ENCODE assay signal across 24 mouse cellular contexts in the genomic region with DNA sequence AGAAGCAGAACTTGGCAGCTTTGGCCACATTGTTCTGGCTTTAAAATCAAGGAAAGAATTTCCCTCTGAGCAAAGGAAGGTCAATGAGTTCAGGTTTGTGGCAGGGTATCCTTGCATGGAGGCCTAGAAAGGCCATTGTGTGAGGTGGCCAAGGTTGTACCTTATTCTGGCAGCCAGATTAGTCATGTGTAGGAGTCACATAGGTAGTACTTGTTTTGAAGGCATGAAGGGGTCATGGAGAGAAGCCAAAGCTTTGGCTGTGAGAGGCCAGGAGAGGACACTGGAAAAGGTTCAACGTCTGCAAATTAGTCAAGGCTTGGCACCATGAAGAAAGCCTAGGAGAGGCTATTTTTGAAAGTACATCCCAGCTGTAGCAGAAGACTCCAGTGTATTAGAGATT.
"Had no signal": no experiment of that assay in that cellular context is flagged by ENCODE, and none has a peak within 500 bp of the region (broad histone marks: within the 10 kb centered on the region; RNA-seq: fewer than 3 reads in every experiment).

No protein-coding gene starts in this region.

- H3K9ac ChIP-seq: limb, embryonic 13.5 days; liver, embryonic 12.5 days; liver, embryonic 15.5 days; lung, embryonic 15.5 days; midbrain, embryonic 13.5 days; neural tube, embryonic 13.5 days; stomach, embryonic 15.5 days had no signal

- H3K4me3 ChIP-seq: layer of hippocampus, adult 2 months; limb, embryonic 10.5 days; limb, embryonic 13.5 days; liver, embryonic 12.5 days; liver, embryonic 15.5 days; lung, embryonic 15.5 days; megakaryocyte, embryonic 14.5 days; midbrain, embryonic 10.5 days; midbrain, embryonic 13.5 days; myocyte; neural tube, embryonic 13.5 days; stomach, embryonic 15.5 days had no signal

- H3K27me3 ChIP-seq: limb, embryonic 13.5 days; liver, embryonic 12.5 days; liver, embryonic 15.5 days; lung, embryonic 15.5 days; megakaryocyte, embryonic 14.5 days; midbrain, embryonic 13.5 days; neural tube, embryonic 13.5 days; stomach, embryonic 15.5 days had no signal

- DNase-seq: kidney, postnatal 14 days; layer of hippocampus, adult 9-11 months; liver; lung, adult 18-20 months; lung, postnatal 10 days; lung, postnatal 36 days; retina, postnatal 1 day; right cerebral cortex, postnatal 25 days; spleen, adult 18-20 months; thymus, postnatal 36 days had no signal

- H3K9me3 ChIP-seq: limb, embryonic 10.5 days; limb, embryonic 13.5 days; liver, embryonic 15.5 days; lung, embryonic 15.5 days; midbrain, embryonic 10.5 days; midbrain, embryonic 13.5 days; neural tube, embryonic 13.5 days; stomach, embryonic 15.5 days had no signal

- H3K27ac ChIP-seq: layer of hippocampus, adult 2 months; limb, embryonic 10.5 days; limb, embryonic 13.5 days; liver, embryonic 12.5 days; liver, embryonic 15.5 days; lung, embryonic 15.5 days; midbrain, embryonic 10.5 days; midbrain, embryonic 13.5 days; neural tube, embryonic 13.5 days; stomach, embryonic 15.5 days had no signal

- H3K4me2 ChIP-seq: limb, embryonic 13.5 days; liver, embryonic 12.5 days; liver, embryonic 15.5 days; lung, embryonic 15.5 days; midbrain, embryonic 13.5 days; neural tube, embryonic 13.5 days; stomach, embryonic 15.5 days had no signal

- H3K36me3 ChIP-seq: limb, embryonic 10.5 days; limb, embryonic 13.5 days; liver, embryonic 12.5 days; liver, embryonic 15.5 days; lung, embryonic 15.5 days; midbrain, embryonic 10.5 days; midbrain, embryonic 13.5 days; neural tube, embryonic 13.5 days; stomach, embryonic 15.5 days had no signal

- ATAC-seq: intestine, embryonic 16.5 days; liver, embryonic 12.5 days; midbrain, embryonic 13.5 days; midbrain, embryonic 16.5 days had no signal

- H3K4me1 ChIP-seq: limb, embryonic 10.5 days; limb, embryonic 13.5 days; liver, embryonic 12.5 days; liver, embryonic 15.5 days; lung, embryonic 15.5 days; megakaryocyte, embryonic 14.5 days; midbrain, embryonic 10.5 days; midbrain, embryonic 13.5 days; neural tube, embryonic 13.5 days; stomach, embryonic 15.5 days had no signal
